Mouse (Mus musculus): Measurements from ENCODE around the gene Leng1. TPM values are rescaled to one million over a fixed set of nuclear protein-coding genes. Genes with fewer than 3 reads are reported as not detected.

The Leng1 gene
- total and polyA plus RNA-seq, 3 experiments = 5.8 to 8.5 (median 6.7) TPM

GRCm38 (mm10) chr7:3630478-3630815, 35.2 kb downstream of the Leng1 start:
- Histone ChIP-seq H3K4me3 (replicated peaks in 1 of 3; ENCODE audit: low read depth in 2 of 3, low read length in 2 of 3, poor library complexity in 1 of 3) (peak overlapping the region; percentile 67 to 75 (median 69)), H3K4me1 (ENCODE audit: control insufficient read depth in 1 of 2, insufficient read depth in 2 of 2) (peaks cover 7 to 48% of the 10 kb centered on the region in 2 experiments), H3K9ac (ENCODE audit: insufficient read depth, low read depth) (peak overlapping the region; percentile 80), H3K9me3 (replicated peaks; ENCODE audit: low read length) (no peaks in the 10 kb centered on the region), H3K27ac (ENCODE audit: insufficient read depth, low read depth) (no peak overlapping the region), H3K4me2 (ENCODE audit: insufficient read depth, low read depth, poor library complexity, severe bottlenecking) (peak overlapping the region; percentile 63), H3K27me3 (replicated peaks) (no peaks in the 10 kb centered on the region), H3K36me3 (replicated peaks in 1 of 2; ENCODE audit: control insufficient read depth in 1 of 2, insufficient read depth in 1 of 2, low read length in 1 of 2) (peaks cover 38 to 72% of the 10 kb centered on the region in 2 experiments), H3K79me2 (replicated peaks; ENCODE audit: control insufficient read depth, extremely low read depth, insufficient read depth, poor library complexity, severe bottlenecking) (peaks cover 37% of the 10 kb centered on the region)
- DNase-seq (ENCODE audit: extremely low read depth) = no peak
- TF ChIP-seq JUND (conservative IDR thresholded peaks at IDR 0.05; ENCODE audit: low read depth, low read length) (no peak), CHD2 (IDR thresholded peaks at IDR 0.05; ENCODE audit: low read length) (no peak), BHLHE40 (IDR thresholded peaks at IDR 0.05; ENCODE audit: low read depth, low read length) (no peak), IRF4 (IDR thresholded peaks at IDR 0.05; ENCODE audit: low read depth, low read length) (no peak), POLR2A (IDR thresholded peaks at IDR 0.05; ENCODE audit: low read depth, low read length) (no peak), NELFE (IDR thresholded peaks at IDR 0.05; ENCODE audit: low read depth, low read length) (no peak), CHD1 (IDR thresholded peaks at IDR 0.05; ENCODE audit: low read depth, low read length) (no peak), MEF2A (IDR thresholded peaks at IDR 0.05; ENCODE audit: borderline replicate concordance, low read depth, low read length) (no peak), POLR2AphosphoS2 (IDR thresholded peaks at IDR 0.05; ENCODE audit: low read depth, low read length) (no peak), TCF12 (IDR thresholded peaks at IDR 0.05; ENCODE audit: low read depth, low read length) (no peak), RAD21 (IDR thresholded peaks at IDR 0.05; ENCODE audit: low read depth, low read length) (no peak), ETS1 (conservative IDR thresholded peaks at IDR 0.05; ENCODE audit: low read depth, low read length) (no peak), CTCF (conservative IDR thresholded peaks at IDR 0.05 in 1 of 2, IDR thresholded peaks at IDR 0.05 in 1 of 2; ENCODE audit: low read depth in 2 of 2, low read length in 2 of 2) (no peak), TBP (conservative IDR thresholded peaks at IDR 0.05; ENCODE audit: low read depth, low read length) (no peak), ELF1 (IDR thresholded peaks at IDR 0.05; ENCODE audit: low read depth, low read length) (no peak), GABPA (IDR thresholded peaks at IDR 0.05; ENCODE audit: insufficient replicate concordance, low read depth, low read length) (no peak), SMC3 (IDR thresholded peaks at IDR 0.05; ENCODE audit: low read depth, low read length) (no peak), ZKSCAN1 (IDR thresholded peaks at IDR 0.05; ENCODE audit: borderline replicate concordance, low read depth, low read length) (no peak), ZMIZ1 (IDR thresholded peaks at IDR 0.05; ENCODE audit: low read depth, low read length) (no peak)
- dilution Hi-C loops (cut with MboI; ENCODE audit: extremely low pct_ligation_motif_present, extremely low pct_unique_long_range_greater_than_20kb, low sequenced_read_pairs) (no loop called here), in situ Hi-C loops (cut with MboI; ENCODE audit: low pct_ligation_motif_present, low pct_unique_long_range_greater_than_20kb, low sequenced_read_pairs) (no loop called here)

GRCm38 (mm10) chr7:3629543-3630477, 35.8 kb downstream of the Leng1 start, which contains the start of the genes Tfpt and Prpf31:
Gene Tfpt, minus strand, starts transcription at chr7:3629929.
Gene Prpf31, plus strand, starts transcription at chr7:3629985.
- H3K9me3 ChIP-seq (replicated peaks; ENCODE audit: low read length) = no peaks in the 10 kb centered on the region
- peak within 1 kb of the TSS; percentile 96 for H3K9ac ChIP-seq (ENCODE audit: insufficient read depth, low read depth)
- peak within 1 kb of the TSS; percentile 67 to 75 (median 69) for H3K4me3 ChIP-seq (replicated peaks in 1 of 3; ENCODE audit: low read depth in 2 of 3, low read length in 2 of 3, poor library complexity in 1 of 3)
- no peaks in the 10 kb centered on the region for H3K27me3 ChIP-seq (replicated peaks)
- dilution Hi-C loops (cut with MboI; ENCODE audit: extremely low pct_ligation_motif_present, extremely low pct_unique_long_range_greater_than_20kb, low sequenced_read_pairs) (no loop called here), in situ Hi-C loops (cut with MboI; ENCODE audit: low pct_ligation_motif_present, low pct_unique_long_range_greater_than_20kb, low sequenced_read_pairs) (no loop called here)
- peak within 1 kb of the TSS; percentile 84 for H3K4me2 ChIP-seq (ENCODE audit: insufficient read depth, low read depth, poor library complexity, severe bottlenecking)
- H3K36me3 ChIP-seq (replicated peaks in 1 of 2; ENCODE audit: control insufficient read depth in 1 of 2, insufficient read depth in 1 of 2, low read length in 1 of 2) = peaks cover 37 to 72% of the 10 kb centered on the region in 2 experiments
- peaks cover 37% of the 10 kb centered on the region for H3K79me2 ChIP-seq (replicated peaks; ENCODE audit: control insufficient read depth, extremely low read depth, insufficient read depth, poor library complexity, severe bottlenecking)
- DNase-seq (ENCODE audit: extremely low read depth) = peak; percentile 97
- H3K4me1 ChIP-seq (ENCODE audit: control insufficient read depth in 1 of 2, insufficient read depth in 2 of 2) = peaks cover 7 to 48% of the 10 kb centered on the region in 2 experiments
- H3K27ac ChIP-seq (ENCODE audit: insufficient read depth, low read depth) = peak within 1 kb of the TSS; percentile 56
- no peak for TF ChIP-seq UBTF (IDR thresholded peaks at IDR 0.05; ENCODE audit: low read depth, low read length)
- TF ChIP-seq SMC3 (IDR thresholded peaks at IDR 0.05; ENCODE audit: low read depth, low read length) = no peak
- TF ChIP-seq TBP (conservative IDR thresholded peaks at IDR 0.05; ENCODE audit: low read depth, low read length) = peak; percentile 76; the same call in 1 of the 2 replicates
- peak; percentile 77 for TF ChIP-seq IRF4 (IDR thresholded peaks at IDR 0.05; ENCODE audit: low read depth, low read length)
- TF ChIP-seq CTCF (conservative IDR thresholded peaks at IDR 0.05 in 1 of 2, IDR thresholded peaks at IDR 0.05 in 1 of 2; ENCODE audit: low read depth in 2 of 2, low read length in 2 of 2) = no peak
- no peak for TF ChIP-seq MAZ (IDR thresholded peaks at IDR 0.05; ENCODE audit: low read depth, low read length)
- TF ChIP-seq JUN (IDR thresholded peaks at IDR 0.05; ENCODE audit: insufficient read depth, low read depth, low read length) = no peak; the same call in 1 of the 2 replicates
- no peak for TF ChIP-seq USF1 (IDR thresholded peaks at IDR 0.05; ENCODE audit: low read depth, low read length)
- TF ChIP-seq GABPA (IDR thresholded peaks at IDR 0.05; ENCODE audit: insufficient replicate concordance, low read depth, low read length) = peak; percentile 37; the same call in 1 of the 2 replicates
- peak; percentile 90 for TF ChIP-seq ELF1 (IDR thresholded peaks at IDR 0.05; ENCODE audit: low read depth, low read length)
- no peak for TF ChIP-seq ZNF384 (IDR thresholded peaks at IDR 0.05; ENCODE audit: low read depth, low read length)
- TF ChIP-seq ZMIZ1 (IDR thresholded peaks at IDR 0.05; ENCODE audit: low read depth, low read length) = peak; percentile 32; the same call in 1 of the 2 replicates
- 0 out of 2 replicates have a peak, but pooled peaks have one; percentile 14 for TF ChIP-seq ETS1 (conservative IDR thresholded peaks at IDR 0.05; ENCODE audit: low read depth, low read length)
- TF ChIP-seq MEF2A (IDR thresholded peaks at IDR 0.05; ENCODE audit: borderline replicate concordance, low read depth, low read length) = peak; percentile 37; the same call in 1 of the 2 replicates
- peak; percentile 67 for TF ChIP-seq MYC (IDR thresholded peaks at IDR 0.05; ENCODE audit: low read depth, low read length)
- TF ChIP-seq NRF1 (IDR thresholded peaks at IDR 0.05; ENCODE audit: low read depth, low read length) = 0 out of 2 replicates have a peak, but pooled peaks have one; percentile 19
- TF ChIP-seq CHD2 (IDR thresholded peaks at IDR 0.05; ENCODE audit: low read length) = peak; percentile 86
- no peak for TF ChIP-seq EP300 (IDR thresholded peaks at IDR 0.05; ENCODE audit: low read length)
- peak; percentile 88; the same call in 1 of the 2 replicates for TF ChIP-seq E2F4 (IDR thresholded peaks at IDR 0.05; ENCODE audit: insufficient replicate concordance, low read depth, low read length)

Data from CH12.LX (cell line).